In the genomic region with DNA sequence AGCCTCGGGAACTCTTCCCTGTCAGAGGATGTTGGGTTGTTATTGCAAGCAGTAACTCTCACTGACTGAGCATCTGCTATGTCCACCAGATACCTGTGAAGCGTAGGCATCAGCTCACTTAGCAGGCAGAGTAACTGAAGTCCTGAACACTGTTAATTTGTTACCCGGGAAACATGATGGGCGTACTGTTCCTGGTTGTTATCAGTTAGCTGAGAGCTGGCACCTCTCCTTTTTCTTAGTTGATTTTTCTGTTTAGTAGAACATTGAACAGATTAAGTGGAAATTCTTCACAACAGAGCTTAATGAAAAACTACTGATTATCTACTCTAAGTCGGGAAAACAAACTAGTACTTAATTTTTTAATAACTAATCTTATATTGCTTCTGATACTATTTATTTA, we compare ENCODE assay signal across 24 mouse cellular contexts.
"Had no signal": no experiment of that assay in that cellular context is flagged by ENCODE, and none has a peak within 500 bp of the region (broad histone marks: within the 10 kb centered on the region; RNA-seq: fewer than 3 reads in every experiment).

No protein-coding gene starts in this region.

- H3K27me3 ChIP-seq: heart, embryonic 12.5 days; hindbrain, embryonic 12.5 days; intestine, embryonic 15.5 days; limb, embryonic 12.5 days; liver, embryonic 12.5 days had no signal

- DNase-seq: gastrocnemius, adult 2 months; gastrocnemius, postnatal 10 days; gastrocnemius, postnatal 25 days; heart, adult 18-20 months; heart, postnatal 10 days; heart, postnatal 4 days; kidney, postnatal 14 days; kidney, postnatal 4 days; liver had no signal

- H3K9me3 ChIP-seq: heart, embryonic 10.5 days; heart, embryonic 12.5 days; hindbrain, embryonic 10.5 days; hindbrain, embryonic 12.5 days; intestine, embryonic 15.5 days; limb, embryonic 10.5 days; limb, embryonic 12.5 days; liver, embryonic 12.5 days had no signal

- H3K9ac ChIP-seq: heart, embryonic 12.5 days; hindbrain, embryonic 12.5 days; hindbrain, embryonic 14.5 days; intestine, embryonic 15.5 days; limb, embryonic 12.5 days; liver, embryonic 12.5 days; liver, embryonic 14.5 days had no signal

- H3K27ac ChIP-seq: gastrocnemius, adult 2 months; heart, embryonic 10.5 days; hindbrain, embryonic 10.5 days; hindbrain, embryonic 12.5 days; hindbrain, embryonic 14.5 days; intestine, embryonic 15.5 days; layer of hippocampus, adult 2 months; left cerebral cortex, adult 2 months; limb, embryonic 10.5 days; limb, embryonic 12.5 days; liver, embryonic 12.5 days; liver, embryonic 14.5 days had no signal

- ATAC-seq: hindbrain, embryonic 16.5 days; inflammation-experienced regulatory T-cells, adult 6 months; intestine, embryonic 15.5 days; intestine, postnatal 0 days; liver, embryonic 12.5 days had no signal

- H3K4me3 ChIP-seq: gastrocnemius, adult 2 months; heart, embryonic 10.5 days; heart, embryonic 12.5 days; hindbrain, embryonic 10.5 days; hindbrain, embryonic 12.5 days; intestine, embryonic 15.5 days; layer of hippocampus, adult 2 months; left cerebral cortex, adult 2 months; limb, embryonic 10.5 days; limb, embryonic 12.5 days; liver, embryonic 12.5 days had no signal

- H3K36me3 ChIP-seq: heart, embryonic 10.5 days; heart, embryonic 12.5 days; hindbrain, embryonic 10.5 days; hindbrain, embryonic 12.5 days; intestine, embryonic 15.5 days; limb, embryonic 10.5 days; limb, embryonic 12.5 days; liver, embryonic 12.5 days had no signal

- H3K4me1 ChIP-seq: heart, embryonic 10.5 days; heart, embryonic 12.5 days; hindbrain, embryonic 10.5 days; hindbrain, embryonic 12.5 days; intestine, embryonic 15.5 days; limb, embryonic 10.5 days; liver, embryonic 12.5 days had no signal

- H3K4me2 ChIP-seq: heart, embryonic 12.5 days; hindbrain, embryonic 12.5 days; hindbrain, embryonic 14.5 days; intestine, embryonic 15.5 days; limb, embryonic 12.5 days; liver, embryonic 12.5 days had no signal
